Mouse (Mus musculus) erythroblast, embryonic 14.5 days (primary cell): Measurements from ENCODE around the gene Wfdc9. TPM values are rescaled to one million over a fixed set of nuclear protein-coding genes. Genes with fewer than 3 reads are reported as not detected.

Experiments used
- H3K27me3 ChIP-seq: 2 replicates; pipeline ENCODE4 v1.6.1; 2012; ENCODE audit warnings: inconsistent platforms; ENCODE audit not compliant: control insufficient read depth
- H3K36me3 ChIP-seq: 2 replicates; pipeline ENCODE4 v1.6.1; 2012; ENCODE audit warnings: mild to moderate bottlenecking, inconsistent platforms; ENCODE audit not compliant: control insufficient read depth
- H3K4me1 ChIP-seq: 2 replicates; pipeline ENCODE4 v1.6.1; 2012; ENCODE audit warnings: inconsistent platforms; ENCODE audit not compliant: control insufficient read depth
- H3K4me3 ChIP-seq: replicated peaks from 2 replicates; pipeline ENCODE3; 2012; ENCODE audit warnings: moderate library complexity, mild to moderate bottlenecking, inconsistent platforms
- H3K9me3 ChIP-seq: 2 replicates; pipeline ENCODE4 v1.6.1; 2012; ENCODE audit warnings: low read length, inconsistent platforms, mixed read lengths; ENCODE audit not compliant: control insufficient read depth
- GATA1 ChIP-seq: IDR thresholded peaks from 2 replicates; pipeline ENCODE4 v1.6.1; 2012; ENCODE audit warnings: low read length, inconsistent platforms, mixed read lengths
- TAL1 ChIP-seq: IDR thresholded peaks from 3 replicates; pipeline ENCODE4 v1.6.1; 2012; ENCODE audit warnings: low read length, inconsistent platforms, mixed read lengths
- polyA plus RNA-seq: library from polyadenylated mRNA; stranded (reverse); fragments of >175 nt; gene quantifications from 2 replicates; pipeline ENCODE4 v1.2.3, GENCODE M21; 2012

The Wfdc9 gene
- polyA plus RNA-seq = not detected in 2 replicates

DNA sequence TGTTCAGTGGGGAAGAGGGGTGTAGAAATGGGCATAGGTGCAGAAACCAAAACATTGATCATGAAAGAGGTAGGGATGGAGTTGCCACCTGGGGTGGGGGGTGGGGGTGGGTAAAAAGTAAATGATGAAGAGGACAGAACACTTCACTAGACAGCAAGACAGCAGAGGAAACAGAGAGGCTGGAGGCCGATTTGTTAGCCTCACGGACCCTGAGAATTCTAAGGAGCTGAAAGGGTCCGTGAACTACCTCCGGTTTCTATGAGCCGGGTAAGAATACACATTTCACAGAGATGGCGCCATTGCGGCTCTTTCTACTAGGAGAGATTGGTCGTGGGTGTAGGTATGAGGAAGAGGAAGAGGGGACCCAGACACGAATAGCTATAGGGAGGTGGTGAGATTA lies at the start of gene Wfdc9:
Wfdc9 (minus strand) TSS at position 101 of the 400 bp plus-strand sequence.
- no peaks in the 10 kb centered on the region; the same call in 1 of the 2 replicates for H3K9me3 ChIP-seq
- H3K4me1 ChIP-seq = no peaks in the 10 kb centered on the region
- no peaks in the 10 kb centered on the region for H3K36me3 ChIP-seq
- H3K4me3 ChIP-seq = no peak within 1 kb of the TSS
- H3K27me3 ChIP-seq = no peaks in the 10 kb centered on the region
- no peak for TF ChIP-seq TAL1
- TF ChIP-seq GATA1 = no peak

GRCm38 (mm10) chr2:164705991-164706390 lies 49.6 kb upstream of the Wfdc9 start:
- no peaks in the 10 kb centered on the region for H3K4me1 ChIP-seq
- peaks cover 2% of the 10 kb centered on the region; the same call in 1 of the 2 replicates for H3K9me3 ChIP-seq
- H3K36me3 ChIP-seq = no peaks in the 10 kb centered on the region
- no peaks in the 10 kb centered on the region for H3K27me3 ChIP-seq
- TF ChIP-seq TAL1 (no peak), GATA1 (no peak)
- H3K4me3 ChIP-seq = no peak overlapping the region

DNA sequence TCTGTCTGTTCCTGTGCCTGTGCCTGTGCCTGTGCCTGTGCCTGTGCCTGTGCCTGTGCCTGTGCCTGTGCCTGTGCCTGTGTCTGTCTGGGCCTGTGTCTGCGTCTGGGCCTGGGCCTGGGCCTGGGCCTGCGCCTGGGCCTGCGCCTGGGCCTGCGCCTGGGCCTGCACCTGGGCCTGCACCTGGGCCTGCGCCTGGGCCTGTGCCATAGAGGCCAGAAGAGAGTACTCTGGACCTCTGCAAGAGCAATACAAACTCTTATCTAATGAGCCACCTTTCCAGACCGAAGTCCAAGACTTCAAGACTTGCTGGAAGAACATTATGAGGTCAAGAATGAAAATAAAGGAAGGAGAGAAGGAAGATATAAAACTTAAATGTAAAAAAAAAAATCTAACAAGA lies 48.9 kb upstream of the Wfdc9 start:
- H3K4me1 ChIP-seq = no peaks in the 10 kb centered on the region
- TF ChIP-seq TAL1 (no peak), GATA1 (no peak)
- H3K9me3 ChIP-seq = peaks cover 2% of the 10 kb centered on the region; the same call in 1 of the 2 replicates
- H3K36me3 ChIP-seq = no peaks in the 10 kb centered on the region
- no peaks in the 10 kb centered on the region for H3K27me3 ChIP-seq
- H3K4me3 ChIP-seq = no peak overlapping the region

DNA sequence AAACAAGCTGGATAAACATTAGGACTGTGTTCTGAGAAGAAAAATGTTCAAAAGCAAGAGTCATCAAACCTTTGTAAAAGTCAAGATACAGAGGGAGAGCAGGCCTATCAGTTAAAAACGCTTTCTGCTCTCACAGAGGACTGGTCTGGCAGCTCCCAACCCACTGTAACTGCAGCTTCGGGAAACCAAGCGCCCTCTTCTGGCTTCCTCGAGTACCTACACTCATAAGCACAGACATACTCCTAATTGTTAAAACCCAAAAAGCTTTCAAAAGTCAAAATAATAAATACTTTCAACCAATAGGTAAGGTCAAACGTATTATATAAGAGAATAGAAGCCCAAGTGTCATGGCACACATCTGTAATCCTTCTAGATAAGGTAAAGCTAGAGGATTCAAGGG lies 47.9 kb upstream of the Wfdc9 start:
- Histone ChIP-seq H3K4me3 (no peak overlapping the region), H3K36me3 (no peaks in the 10 kb centered on the region), H3K9me3 (peaks cover 2% of the 10 kb centered on the region; the same call in 1 of the 2 replicates), H3K4me1 (no peaks in the 10 kb centered on the region), H3K27me3 (no peaks in the 10 kb centered on the region)
- TF ChIP-seq TAL1 = no peak
- no peak for TF ChIP-seq GATA1

DNA sequence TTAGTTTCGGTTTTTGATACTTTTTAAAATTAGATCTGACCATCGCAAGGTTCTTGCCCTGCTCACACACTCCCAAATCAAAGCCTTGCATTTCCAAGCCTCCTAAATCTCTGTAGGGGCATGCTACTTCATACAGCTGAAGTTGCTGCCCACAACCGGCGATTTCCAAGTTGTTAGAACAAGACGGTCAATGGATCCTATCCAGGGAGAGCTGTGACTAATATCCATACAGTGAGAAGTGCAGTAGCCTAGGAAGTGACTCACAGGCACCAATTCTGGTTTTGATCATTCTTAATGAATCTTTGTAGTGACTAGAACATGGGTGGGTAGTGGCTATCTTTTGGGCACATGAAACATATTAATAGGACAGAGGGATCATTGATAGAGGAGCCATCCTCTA lies 45.4 kb upstream of the Wfdc9 start:
- peaks cover 2% of the 10 kb centered on the region; the same call in 1 of the 2 replicates for H3K9me3 ChIP-seq
- H3K36me3 ChIP-seq = no peaks in the 10 kb centered on the region
- TF ChIP-seq GATA1 (no peak), TAL1 (no peak)
- H3K27me3 ChIP-seq = no peaks in the 10 kb centered on the region
- H3K4me3 ChIP-seq = no peak overlapping the region
- H3K4me1 ChIP-seq = no peaks in the 10 kb centered on the region

DNA sequence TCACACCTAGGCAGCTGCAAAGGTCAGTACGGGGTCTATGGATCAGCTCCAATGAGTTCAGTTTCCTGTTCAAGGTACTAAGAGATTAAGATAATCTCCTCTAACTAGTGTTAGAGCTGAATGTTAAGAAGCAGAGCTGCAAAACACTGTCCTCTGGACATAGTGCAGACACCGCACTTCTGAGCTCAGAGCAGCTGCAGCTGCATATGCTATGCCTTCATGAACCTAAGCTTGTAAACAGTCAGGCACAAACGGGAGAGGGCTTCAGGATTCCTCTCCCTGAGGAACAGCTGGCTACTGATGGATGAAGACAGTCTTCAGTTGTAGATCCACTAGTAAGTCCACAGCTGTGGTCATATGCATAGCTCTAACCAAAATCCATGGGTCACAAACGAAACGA lies 44.6 kb upstream of the Wfdc9 start:
- TF ChIP-seq GATA1 (no peak), TAL1 (no peak)
- Histone ChIP-seq H3K9me3 (peaks cover 2% of the 10 kb centered on the region; the same call in 1 of the 2 replicates), H3K36me3 (no peaks in the 10 kb centered on the region), H3K4me1 (no peaks in the 10 kb centered on the region), H3K27me3 (no peaks in the 10 kb centered on the region), H3K4me3 (no peak overlapping the region)

DNA sequence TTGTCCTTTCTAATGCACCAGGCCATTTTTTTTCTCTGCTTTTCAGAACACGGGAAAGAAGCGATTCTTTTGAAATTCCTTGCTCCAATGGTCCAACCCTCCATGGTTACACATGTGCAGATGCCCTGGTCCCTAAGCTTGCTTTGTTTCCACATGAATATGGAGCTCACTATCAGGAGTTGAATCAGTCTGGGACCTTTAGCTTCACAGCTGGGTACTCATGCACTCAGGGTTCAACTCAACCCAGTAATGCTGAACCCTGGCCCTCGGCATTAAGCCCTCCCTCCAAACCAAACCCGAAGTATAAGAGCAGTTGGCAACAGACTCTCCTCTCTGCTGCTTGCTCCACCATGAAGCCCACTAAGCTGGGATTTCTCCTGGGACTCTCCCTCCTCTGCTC lies 41.8 kb upstream of the Wfdc9 start, which contains the start of gene Spint4:
Spint4 (plus strand) TSS at position 301 of the 400 bp plus-strand sequence.
- no peaks in the 10 kb centered on the region for H3K36me3 ChIP-seq
- no peak within 1 kb of the TSS for H3K4me3 ChIP-seq
- H3K4me1 ChIP-seq = no peaks in the 10 kb centered on the region
- no peaks in the 10 kb centered on the region for H3K9me3 ChIP-seq
- no peaks in the 10 kb centered on the region for H3K27me3 ChIP-seq
- TF ChIP-seq GATA1 (no peak), TAL1 (no peak)

DNA sequence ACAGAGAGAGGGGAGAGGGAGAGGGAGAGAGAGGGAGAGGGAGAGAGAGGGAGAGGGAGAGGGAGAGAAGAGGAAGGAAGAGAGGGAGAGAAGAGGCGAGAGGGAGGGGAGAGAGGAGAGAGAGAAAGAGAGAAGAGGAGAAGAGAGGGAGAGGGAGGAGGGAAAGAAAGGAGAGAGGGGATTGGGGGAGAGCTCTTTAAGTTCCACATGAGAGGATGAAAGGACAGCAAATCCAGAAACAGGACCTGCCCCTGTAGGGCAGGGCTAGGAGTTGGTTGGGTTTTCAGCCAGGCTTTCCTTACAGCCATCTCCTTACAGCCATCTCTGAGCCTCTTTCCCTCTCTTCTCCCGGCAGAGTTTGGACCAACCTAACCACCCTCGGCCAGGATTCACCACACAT lies 28.4 kb upstream of the Wfdc9 start, which contains the start of gene Wfdc13:
Wfdc13 (plus strand) TSS at position 301 of the 400 bp plus-strand sequence.
- no peaks in the 10 kb centered on the region for H3K9me3 ChIP-seq
- H3K36me3 ChIP-seq = no peaks in the 10 kb centered on the region
- H3K4me1 ChIP-seq = no peaks in the 10 kb centered on the region
- TF ChIP-seq TAL1 (no peak), GATA1 (no peak)
- H3K4me3 ChIP-seq = no peak within 1 kb of the TSS
- H3K27me3 ChIP-seq = no peaks in the 10 kb centered on the region

DNA sequence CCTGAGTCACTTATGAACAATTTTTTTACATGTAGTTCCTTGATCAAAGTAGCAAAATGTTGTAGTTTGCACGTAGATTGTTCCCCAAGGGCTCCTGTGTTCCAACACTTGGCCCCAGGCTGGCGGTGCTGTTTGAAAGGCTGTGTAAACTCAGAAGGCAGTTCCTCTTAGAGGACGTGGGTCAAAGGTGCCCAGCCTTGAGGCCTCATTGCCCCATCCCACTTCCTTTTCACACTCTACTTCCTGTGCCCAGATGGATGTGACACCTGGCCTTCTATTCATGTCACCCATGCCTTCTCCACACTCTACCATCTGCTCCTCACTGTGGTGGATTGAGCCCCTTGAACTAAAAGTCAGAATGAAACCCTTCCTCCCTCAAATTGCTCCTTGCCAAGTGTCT lies 23.5 kb upstream of the Wfdc9 start:
- no peaks in the 10 kb centered on the region for H3K36me3 ChIP-seq
- no peaks in the 10 kb centered on the region for H3K27me3 ChIP-seq
- H3K9me3 ChIP-seq = peaks cover 5% of the 10 kb centered on the region
- no peak overlapping the region for H3K4me3 ChIP-seq
- peaks cover 4% of the 10 kb centered on the region for H3K4me1 ChIP-seq
- no peak for TF ChIP-seq GATA1
- no peak for TF ChIP-seq TAL1
